Mouse (Mus musculus) hindbrain, postnatal 0 days (tissue): Measurements from ENCODE around the gene Atp6v0a1. TPM values are rescaled to one million over a fixed set of nuclear protein-coding genes. Genes with fewer than 3 reads are reported as not detected.
A peak's percentile ranks its signal among the peaks of the same experiment; 100 is the strongest.

Source experiments
- ATAC-seq: fragments of 200-750 bp; cut with Nextera tagmentation; 2 replicates; pipeline ENCODE4 v1.8.0; 2017; ENCODE audit warnings: mild to moderate bottlenecking, moderate TSS enrichment, moderate library complexity
- DNase-seq: peaks from one replicate; pipeline ENCODE4 v3.0.0-alpha.2; 2015; ENCODE audit warnings: low spot score
- H3K27ac ChIP-seq: fragments of 300-500 bp; sonication (generic); 2 replicates; pipeline ENCODE4 v1.5.1; 2014; ENCODE audit warnings: mild to moderate bottlenecking
- H3K27me3 ChIP-seq: fragments of 300-500 bp; sonication (generic); 2 replicates; pipeline ENCODE4 v1.6.1; 2014; ENCODE audit warnings: low read length, mixed read lengths; ENCODE audit not compliant: insufficient read depth
- H3K36me3 ChIP-seq: fragments of 300-500 bp; sonication (generic); 2 replicates; pipeline ENCODE4 v1.6.1; 2014; ENCODE audit warnings: low read length, mixed read lengths; ENCODE audit not compliant: insufficient read depth
- H3K4me1 ChIP-seq: fragments of 300-500 bp; sonication (generic); 2 replicates; pipeline ENCODE4 v1.6.1; 2014; ENCODE audit warnings: antibody characterized with exemption, low read length, mixed read lengths; ENCODE audit not compliant: insufficient read depth
- H3K4me2 ChIP-seq: fragments of 300-500 bp; sonication (generic); 2 replicates; pipeline ENCODE4 v1.6.1; 2014; ENCODE audit warnings: low read depth, mild to moderate bottlenecking, low read length, moderate library complexity, mixed read lengths
- H3K4me3 ChIP-seq: fragments of 300-500 bp; sonication (generic); 2 replicates; pipeline ENCODE4 v1.5.1; 2014; ENCODE audit warnings: low read length
- H3K9ac ChIP-seq: fragments of 300-500 bp; sonication (generic); replicated peaks from 2 replicates; pipeline ENCODE4 v1.6.1; 2014; ENCODE audit warnings: mild to moderate bottlenecking, low read length, moderate library complexity, mixed read lengths
- H3K9me3 ChIP-seq: fragments of 300-500 bp; sonication (generic); 2 replicates; pipeline ENCODE4 v1.6.1; 2016; ENCODE audit warnings: low read length, mixed read lengths
- CTCF ChIP-seq: IDR thresholded peaks from 2 replicates; pipeline ENCODE4 v1.5.1; 2016; ENCODE audit warnings: antibody characterized with exemption, control low read depth, low read depth
- WGBS: fragments of 180-500 bp; shearing (Covaris S2); extraction: QIAGEN DNeasy Blood & Tissue Kit; methylation state at CpG from one replicate; pipeline ENCODE4 v1.1.7; 2014; 5-methylcytosine and 5-hydroxymethylcytosine counted together
- polyA plus RNA-seq: library from polyadenylated mRNA; unstranded; fragments of >200 nt; fragmentation: Nextera tagmentation; extraction: Ambion mirVana; gene quantifications from 2 replicates; pipeline ENCODE4 v1.2.1, GENCODE M21; 2015
- total RNA-seq: library from RNA; depleted of rRNA; stranded (reverse); fragments of >200 nt; gene quantifications from 2 replicates; pipeline ENCODE4 v1.2.3, GENCODE M21; 2014; rRNA removed

The Atp6v0a1 gene
- total RNA-seq (213 and 222 TPM in 2 replicates), polyA plus RNA-seq (162 and 181 TPM in 2 replicates)

GRCm38 (mm10) chr11:101009046-101009887, at the start of gene Atp6v0a1:
Gene Atp6v0a1, plus strand, starts transcription at chr11:101009452.
- no peaks in the 10 kb centered on the region for H3K9me3 ChIP-seq
- peak within 1 kb of the TSS; percentile 61 for H3K4me3 ChIP-seq
- H3K36me3 ChIP-seq = peaks cover 13% of the 10 kb centered on the region
- H3K9ac ChIP-seq = peak within 1 kb of the TSS; percentile 85
- H3K4me1 ChIP-seq = peaks cover 20% of the 10 kb centered on the region
- peak within 1 kb of the TSS; percentile 63 for H3K4me2 ChIP-seq
- H3K27me3 ChIP-seq = no peaks in the 10 kb centered on the region
- peak within 1 kb of the TSS; percentile 91 for H3K27ac ChIP-seq
- under 1% methylated on average over 42 of the region's 44 CpGs for WGBS
- no peak for TF ChIP-seq CTCF
- ATAC-seq (peak; percentile 100), DNase-seq (peak; percentile 99)

GRCm38 (mm10) chr11:100959464-100959810, 49.8 kb upstream of the Atp6v0a1 start:
- Histone ChIP-seq H3K27me3 (peaks cover 8% of the 10 kb centered on the region; the same call in 1 of the 2 replicates), H3K9me3 (no peaks in the 10 kb centered on the region), H3K4me2 (peak overlapping the region; percentile 50), H3K36me3 (no peaks in the 10 kb centered on the region), H3K4me3 (peak overlapping the region; percentile 29), H3K27ac (no peak overlapping the region), H3K4me1 (no peaks in the 10 kb centered on the region), H3K9ac (no peak overlapping the region)
- 4% methylated on average over 14 of the region's 14 CpGs for WGBS
- ATAC-seq (no peak), DNase-seq (peak; percentile 88)
- peak; percentile 70 for TF ChIP-seq CTCF

- WGBS = 31% methylated on average over 3 of the region's 3 CpGs
Measured at GRCm38 (mm10) chr11:100959826-100960225, 49.4 kb upstream of the Atp6v0a1 start.

GRCm38 (mm10) chr11:100960540-100960939, 48.7 kb upstream of the Atp6v0a1 start:
- Histone ChIP-seq H3K9ac (no peak overlapping the region), H3K4me2 (0 out of 2 replicates have a peak overlapping the region, but pooled peaks have one; percentile 7), H3K4me1 (no peaks in the 10 kb centered on the region), H3K9me3 (no peaks in the 10 kb centered on the region), H3K27me3 (peaks cover 8% of the 10 kb centered on the region), H3K27ac (no peak overlapping the region), H3K4me3 (no peak overlapping the region), H3K36me3 (no peaks in the 10 kb centered on the region)
- TF ChIP-seq CTCF = no peak
- DNase-seq = peak; percentile 81
- 10% methylated on average over 6 of the region's 6 CpGs for WGBS
- peak; percentile 60 for ATAC-seq

More at GRCm38 (mm10) chr11:100959826-100960225, 49.4 kb upstream of the Atp6v0a1 start:
- Histone ChIP-seq H3K27ac (0 out of 2 replicates have a peak overlapping the region, but pooled peaks have one; percentile 15), H3K4me2 (no peak overlapping the region; the same call in 1 of the 2 replicates), H3K9me3 (no peaks in the 10 kb centered on the region), H3K36me3 (no peaks in the 10 kb centered on the region), H3K4me3 (no peak overlapping the region), H3K27me3 (peaks cover 8% of the 10 kb centered on the region), H3K4me1 (no peaks in the 10 kb centered on the region), H3K9ac (no peak overlapping the region)
- DNase-seq (no peak), ATAC-seq (no peak)
- no peak for TF ChIP-seq CTCF

- H3K9ac ChIP-seq = no peak overlapping the region
- H3K27me3 ChIP-seq = peaks cover 8% of the 10 kb centered on the region
- no peak for DNase-seq
Measured at GRCm38 (mm10) chr11:100962371-100962911, 46.8 kb upstream of the Atp6v0a1 start.

GRCm38 (mm10) chr11:100963647-100964046, 45.6 kb upstream of the Atp6v0a1 start:
- DNase-seq = no peak
- TF ChIP-seq CTCF = no peak
- no peak for ATAC-seq

More at GRCm38 (mm10) chr11:100962371-100962911, 46.8 kb upstream of the Atp6v0a1 start:
- Histone ChIP-seq H3K4me3 (no peak overlapping the region), H3K27ac (no peak overlapping the region), H3K36me3 (no peaks in the 10 kb centered on the region), H3K4me2 (no peak overlapping the region), H3K4me1 (no peaks in the 10 kb centered on the region), H3K9me3 (no peaks in the 10 kb centered on the region)
- no peak for TF ChIP-seq CTCF
- 58% methylated on average over 9 of the region's 9 CpGs for WGBS
- no peak for ATAC-seq

More at GRCm38 (mm10) chr11:100963647-100964046, 45.6 kb upstream of the Atp6v0a1 start:
- Histone ChIP-seq H3K27ac (no peak overlapping the region), H3K4me1 (no peaks in the 10 kb centered on the region), H3K4me3 (no peak overlapping the region), H3K27me3 (peaks cover 10% of the 10 kb centered on the region), H3K4me2 (no peak overlapping the region), H3K9me3 (no peaks in the 10 kb centered on the region), H3K9ac (no peak overlapping the region), H3K36me3 (no peaks in the 10 kb centered on the region)
- WGBS = 79% methylated on average over 9 of the region's 9 CpGs
